Mouse (Mus musculus) kidney, adult 2 months (tissue): ENCODE data around the gene Csad.

Source experiments
- CTCF ChIP-seq: fragments of 200-500 bp; conservative IDR thresholded peaks from 2 replicates; pipeline ENCODE4 v1.5.1; 2011; ENCODE audit warnings: low read depth, mild to moderate bottlenecking, control low read depth, low read length, moderate library complexity, mixed read lengths; ENCODE audit not compliant: insufficient read depth, insufficient read length
- POLR2A ChIP-seq: fragments of 200-500 bp; IDR thresholded peaks from one replicate; pipeline ENCODE4 v1.6.1; 2011; ENCODE audit warnings: low read depth, low read length, control low read depth

DNA sequence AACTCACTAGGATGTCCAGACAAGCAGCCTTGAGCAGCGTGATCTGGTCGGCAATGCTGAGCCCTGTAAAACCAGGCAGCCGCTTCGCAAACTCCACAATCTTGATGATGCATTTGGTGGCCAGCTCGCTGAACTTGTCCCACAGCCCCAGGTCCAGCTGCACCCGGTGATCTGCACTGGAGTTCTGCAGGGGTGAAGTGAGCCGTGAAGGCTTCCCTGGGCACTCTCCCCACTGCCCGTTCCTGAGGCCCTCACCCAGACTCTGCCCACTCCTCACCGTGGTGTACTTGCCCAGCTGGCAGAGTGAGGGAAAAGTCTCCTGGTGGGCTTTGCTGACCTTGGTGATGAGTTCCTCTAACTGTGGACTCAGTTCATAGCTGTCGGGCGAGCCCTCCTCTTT is 35.3 kb upstream of the Csad start:
- no peak for TF ChIP-seq POLR2A
- TF ChIP-seq CTCF, result no peak
